Mouse (Mus musculus) hindbrain, embryonic 16.5 days (tissue): ENCODE results near the gene Hist1h1t. TPM values are rescaled to one million over a fixed set of nuclear protein-coding genes. Genes with fewer than 3 reads are reported as not detected.

Experiments used
- ATAC-seq: fragments of 200-750 bp; cut with Nextera tagmentation; 2 replicates; pipeline ENCODE4 v1.8.0; 2017; ENCODE audit warnings: moderate TSS enrichment, moderate library complexity
- H3K27ac ChIP-seq: fragments of 300-500 bp; sonication (generic); 2 replicates; pipeline ENCODE4 v1.5.1; 2014; ENCODE audit warnings: low read depth, mild to moderate bottlenecking, control low read depth, low read length, moderate library complexity
- H3K27me3 ChIP-seq: fragments of 300-500 bp; sonication (generic); replicated peaks from 2 replicates; pipeline ENCODE4 v1.6.1; 2014; ENCODE audit warnings: low read length; ENCODE audit not compliant: control insufficient read depth, insufficient read depth
- H3K36me3 ChIP-seq: fragments of 300-500 bp; sonication (generic); 2 replicates; pipeline ENCODE4 v1.6.1; 2014; ENCODE audit warnings: mild to moderate bottlenecking, low read length, moderate library complexity, mixed read lengths; ENCODE audit not compliant: control insufficient read depth, insufficient read depth
- H3K4me1 ChIP-seq: fragments of 300-500 bp; sonication (generic); 2 replicates; pipeline ENCODE4 v1.6.1; 2014; ENCODE audit warnings: low read depth, low read length; ENCODE audit not compliant: control insufficient read depth, insufficient read depth
- H3K4me2 ChIP-seq: fragments of 300-500 bp; sonication (generic); 2 replicates; pipeline ENCODE4 v1.6.1; 2014; ENCODE audit warnings: mild to moderate bottlenecking, low read length, control low read depth, moderate library complexity
- H3K4me3 ChIP-seq: fragments of 300-500 bp; sonication (generic); 2 replicates; pipeline ENCODE4 v1.5.1; 2014; ENCODE audit warnings: mild to moderate bottlenecking, low read length, control low read depth, moderate library complexity
- H3K9ac ChIP-seq: fragments of 300-500 bp; sonication (generic); 2 replicates; pipeline ENCODE4 v1.6.1; 2014; ENCODE audit warnings: low read depth, mild to moderate bottlenecking, control low read depth, low read length, moderate library complexity
- H3K9me3 ChIP-seq: fragments of 300-500 bp; sonication (generic); 2 replicates; pipeline ENCODE4 v1.6.1; 2014; ENCODE audit warnings: mild to moderate bottlenecking, low read length, moderate library complexity; ENCODE audit not compliant: control insufficient read depth
- WGBS: fragments of 180-500 bp; shearing (Covaris S2); extraction: QIAGEN DNeasy Blood & Tissue Kit; methylation state at CpG from one replicate; pipeline ENCODE4 v1.1.7; 2014; 5-methylcytosine and 5-hydroxymethylcytosine counted together
- polyA plus RNA-seq: library from polyadenylated mRNA; unstranded; fragments of >200 nt; fragmentation: Nextera tagmentation; extraction: Ambion mirVana; gene quantifications from 2 replicates; pipeline ENCODE4 v1.2.1, GENCODE M21; 2015

Hist1h1t gene
- polyA plus RNA-seq, 1 experiment from 2014 or later: not detected

GRCm38 (mm10) chr13:23739069-23739921 lies 43.7 kb downstream of the Hist1h1t start:
- Histone ChIP-seq H3K9me3 (no peaks in the 10 kb centered on the region), H3K27me3 (no peaks in the 10 kb centered on the region), H3K36me3 (no peaks in the 10 kb centered on the region), H3K9ac (peak overlapping the region; percentile 64), H3K4me1 (peaks cover 9% of the 10 kb centered on the region), H3K4me3 (peak overlapping the region; percentile 53), H3K27ac (peak overlapping the region; percentile 77), H3K4me2 (peak overlapping the region; percentile 95)
- peak; percentile 96 for ATAC-seq
- WGBS: under 1% methylated on average over 36 of the region's 39 CpGs

- peak overlapping the region; percentile 95 for H3K4me2 ChIP-seq
- H3K4me3 ChIP-seq: peak overlapping the region; percentile 53
- H3K4me1 ChIP-seq: peaks cover 9% of the 10 kb centered on the region
- ATAC-seq: peak; percentile 53; the same call in 1 of the 2 replicates
- H3K36me3 ChIP-seq: no peaks in the 10 kb centered on the region
- H3K27me3 ChIP-seq: no peaks in the 10 kb centered on the region
- H3K27ac ChIP-seq: peak overlapping the region; percentile 77
- H3K9ac ChIP-seq: peak overlapping the region; percentile 64
- no peaks in the 10 kb centered on the region for H3K9me3 ChIP-seq
- WGBS: 1% methylated on average over 14 of the region's 14 CpGs
Measured at GRCm38 (mm10) chr13:23739922-23740252, 44.3 kb downstream of the Hist1h1t start.

- no peaks in the 10 kb centered on the region for H3K27me3 ChIP-seq
- H3K9me3 ChIP-seq: no peaks in the 10 kb centered on the region
- peak; percentile 1; the same call in 1 of the 2 replicates for ATAC-seq
- peaks cover 9% of the 10 kb centered on the region for H3K4me1 ChIP-seq
- peak overlapping the region; percentile 64 for H3K9ac ChIP-seq
- peak overlapping the region; percentile 77 for H3K27ac ChIP-seq
- H3K4me3 ChIP-seq: peak overlapping the region; percentile 53
- WGBS: 31% methylated on average over 13 of the region's 13 CpGs
- peak overlapping the region; percentile 95 for H3K4me2 ChIP-seq
- H3K36me3 ChIP-seq: no peaks in the 10 kb centered on the region
Measured at GRCm38 (mm10) chr13:23740256-23740840, 44.7 kb downstream of the Hist1h1t start.

GRCm38 (mm10) chr13:23740910-23741309 lies 45.3 kb downstream of the Hist1h1t start:
- H3K4me1 ChIP-seq: peaks cover 13% of the 10 kb centered on the region
- no peak overlapping the region for H3K4me3 ChIP-seq
- no peak overlapping the region for H3K27ac ChIP-seq
- H3K36me3 ChIP-seq: no peaks in the 10 kb centered on the region
- no peak overlapping the region for H3K9ac ChIP-seq
- WGBS: 71% methylated on average over 5 of the region's 5 CpGs
- H3K27me3 ChIP-seq: no peaks in the 10 kb centered on the region
- no peaks in the 10 kb centered on the region for H3K9me3 ChIP-seq
- H3K4me2 ChIP-seq: peak overlapping the region; percentile 95
- no peak for ATAC-seq

DNA sequence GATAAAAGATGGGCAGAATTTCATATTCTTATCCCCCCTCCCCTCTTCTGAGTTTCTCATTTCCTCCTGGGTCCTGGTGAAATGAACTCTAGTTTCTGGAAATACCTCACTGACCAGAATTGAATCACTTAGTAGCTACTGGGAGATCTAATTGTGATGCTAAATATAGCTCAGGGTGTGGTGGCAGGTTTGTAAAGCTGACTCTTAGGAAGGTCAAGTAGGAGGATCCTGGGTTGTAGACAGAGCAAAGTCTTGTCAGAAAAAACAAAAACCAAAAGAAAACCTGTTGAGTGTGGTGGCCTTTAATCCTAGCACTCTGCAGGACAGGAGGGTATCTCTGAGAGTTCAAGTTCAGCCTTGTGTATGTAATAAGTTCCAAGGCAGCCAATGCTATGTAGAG lies 46.4 kb downstream of the Hist1h1t start:
- no peak for ATAC-seq
- Histone ChIP-seq H3K27ac (no peak overlapping the region), H3K4me1 (peaks cover 14% of the 10 kb centered on the region), H3K36me3 (no peaks in the 10 kb centered on the region), H3K9me3 (no peaks in the 10 kb centered on the region), H3K27me3 (no peaks in the 10 kb centered on the region), H3K4me3 (no peak overlapping the region), H3K9ac (no peak overlapping the region), H3K4me2 (no peak overlapping the region)

DNA sequence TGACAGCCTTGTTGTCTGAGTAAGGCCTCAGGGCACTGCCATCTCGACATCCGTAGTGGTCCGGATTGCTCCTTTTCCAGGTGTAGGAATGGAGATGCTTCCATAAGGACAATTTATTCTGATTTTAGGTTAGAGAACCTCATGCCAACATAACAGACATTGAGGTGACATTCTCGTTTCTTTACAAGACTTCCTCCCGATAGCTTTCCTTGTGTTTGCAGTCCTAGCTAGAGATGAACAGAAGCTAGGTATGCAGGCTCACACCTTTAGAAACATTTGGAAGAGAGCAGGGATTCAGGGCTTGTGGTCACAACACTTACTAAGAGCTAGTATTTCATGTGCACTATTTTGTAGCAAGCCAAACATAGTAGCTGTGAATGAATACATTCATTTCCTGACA lies 47.6 kb downstream of the Hist1h1t start:
- no peak for ATAC-seq
- Histone ChIP-seq H3K27me3 (no peaks in the 10 kb centered on the region), H3K4me2 (no peak overlapping the region), H3K27ac (no peak overlapping the region), H3K4me3 (no peak overlapping the region), H3K9ac (no peak overlapping the region), H3K9me3 (no peaks in the 10 kb centered on the region), H3K36me3 (no peaks in the 10 kb centered on the region), H3K4me1 (peaks cover 17% of the 10 kb centered on the region)
- 88% methylated on average over 5 of the region's 5 CpGs for WGBS

GRCm38 (mm10) chr13:23743963-23744362 lies 48.3 kb downstream of the Hist1h1t start:
- H3K27me3 ChIP-seq: no peaks in the 10 kb centered on the region
- 45% methylated on average over 4 of the region's 4 CpGs for WGBS
- no peak overlapping the region for H3K4me3 ChIP-seq
- H3K9me3 ChIP-seq: no peaks in the 10 kb centered on the region
- H3K9ac ChIP-seq: no peak overlapping the region
- ATAC-seq: no peak
- peaks cover 17% of the 10 kb centered on the region for H3K4me1 ChIP-seq
- no peak overlapping the region for H3K4me2 ChIP-seq
- H3K36me3 ChIP-seq: no peaks in the 10 kb centered on the region
- no peak overlapping the region for H3K27ac ChIP-seq

GRCm38 (mm10) chr13:23744421-23745380 lies 49.1 kb downstream of the Hist1h1t start:
- Histone ChIP-seq H3K36me3 (no peaks in the 10 kb centered on the region), H3K4me2 (peak overlapping the region; percentile 75), H3K27ac (no peak overlapping the region), H3K4me1 (peaks cover 14% of the 10 kb centered on the region), H3K9ac (no peak overlapping the region), H3K4me3 (peak overlapping the region; percentile 44), H3K9me3 (no peaks in the 10 kb centered on the region), H3K27me3 (no peaks in the 10 kb centered on the region)
- ATAC-seq: no peak
- 3% methylated on average over 16 of the region's 36 CpGs for WGBS
